Mouse (Mus musculus) kidney, adult 11 months (tissue): ENCODE measurements around the gene Chchd6.
A peak's percentile ranks its signal among the peaks of the same experiment; 100 is the strongest.

ENCODE experiments used
- DNase-seq: peaks from one replicate; pipeline ENCODE4 v3.0.0; 2022

Chchd6 gene

DNA sequence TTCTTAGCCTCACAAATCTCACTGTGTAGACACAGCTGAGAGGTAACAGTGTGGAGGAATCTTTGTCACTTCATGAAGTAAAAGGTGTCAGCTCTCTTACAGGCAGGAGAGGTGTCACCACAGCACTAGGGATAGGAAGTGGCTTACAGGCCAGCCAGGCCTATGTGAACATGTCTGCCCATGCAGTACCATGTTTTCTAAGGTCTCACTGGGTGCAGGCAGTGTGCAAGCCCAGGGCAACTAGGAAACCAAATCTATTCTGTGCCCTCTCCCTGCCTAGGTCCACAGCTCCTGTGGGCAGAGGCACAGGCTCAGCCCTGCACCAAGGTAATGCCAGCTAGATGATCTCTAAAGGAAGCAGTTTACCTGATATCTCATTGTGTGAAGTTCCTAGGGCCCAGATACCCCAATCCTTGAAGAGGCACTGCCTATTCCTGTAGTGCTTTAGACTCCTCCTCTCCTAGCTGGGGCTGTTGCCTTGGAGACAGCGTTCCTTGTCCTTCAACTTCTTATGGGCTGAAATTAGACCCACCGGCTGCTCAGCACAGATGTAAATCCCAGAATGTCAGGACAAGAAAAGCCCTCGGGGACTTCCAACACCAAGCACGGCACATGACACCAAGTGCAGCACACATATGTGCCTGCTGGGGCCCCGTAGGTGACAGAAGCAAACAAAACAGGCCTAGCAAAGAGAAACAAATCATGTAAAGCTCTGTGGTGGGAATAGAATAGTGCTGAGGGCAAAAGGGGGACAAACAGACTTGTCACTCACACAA lies 10.6 kb downstream of the Chchd6 start:
- no peak for DNase-seq

DNA sequence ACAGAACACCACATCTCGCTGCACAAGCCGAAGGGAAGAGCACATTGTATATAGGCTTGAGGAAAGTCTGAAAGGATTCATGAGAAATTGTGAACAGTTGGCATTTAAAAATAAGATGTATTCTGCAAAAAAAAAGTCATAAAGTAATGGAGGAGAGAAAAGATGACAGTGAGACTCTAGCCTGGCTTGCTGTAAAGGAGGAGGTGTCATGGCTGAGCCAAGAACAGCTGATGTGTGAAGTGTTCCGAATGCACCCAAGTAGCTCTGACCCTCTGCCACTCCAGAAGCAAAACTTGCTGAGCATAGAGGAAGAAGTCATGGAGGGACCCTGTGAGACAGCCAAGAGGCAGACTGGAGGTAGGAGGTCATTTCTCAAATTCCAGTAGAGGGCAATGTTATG lies 12.3 kb downstream of the Chchd6 start:
- DNase-seq: no peak

DNA sequence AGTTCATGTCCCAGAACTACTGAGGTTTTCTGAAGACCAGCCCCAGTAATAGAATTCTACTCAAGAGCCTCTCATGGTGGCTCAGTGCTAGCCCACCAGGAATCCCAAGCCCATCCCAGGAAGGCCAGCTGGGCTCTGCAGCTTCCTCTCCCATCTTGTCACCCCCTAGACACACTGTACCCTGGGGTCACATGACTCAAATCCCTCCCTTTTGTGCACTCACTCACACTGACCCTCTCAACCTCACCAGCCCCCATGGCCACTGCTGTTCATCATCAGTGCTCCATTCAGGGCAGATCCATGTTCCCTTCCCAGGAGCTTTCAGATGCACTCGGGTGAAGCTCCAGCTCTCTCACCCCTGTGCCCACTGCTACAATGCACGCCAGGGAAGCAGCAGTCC lies 20.8 kb downstream of the Chchd6 start:
- DNase-seq: no peak

DNA sequence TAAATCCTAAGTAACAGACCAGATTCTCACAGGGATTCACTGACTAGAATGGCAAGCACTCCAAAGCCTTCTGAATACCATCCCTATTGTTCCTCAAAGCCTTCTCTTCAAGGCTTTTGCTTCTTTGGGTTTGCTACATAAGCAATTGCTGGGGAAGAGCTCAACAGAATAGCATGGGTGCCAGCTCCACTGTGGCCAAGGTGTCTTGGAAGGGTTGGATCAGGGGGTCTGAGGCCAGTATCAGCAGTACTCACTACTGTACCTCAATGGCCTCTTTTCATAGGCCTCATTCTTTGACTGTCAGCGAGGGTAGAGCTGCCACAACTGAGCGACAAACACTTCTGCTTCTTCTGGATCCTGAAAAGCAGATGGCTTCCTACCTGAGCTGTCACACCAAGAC lies 21.7 kb downstream of the Chchd6 start:
- DNase-seq: no peak

DNA sequence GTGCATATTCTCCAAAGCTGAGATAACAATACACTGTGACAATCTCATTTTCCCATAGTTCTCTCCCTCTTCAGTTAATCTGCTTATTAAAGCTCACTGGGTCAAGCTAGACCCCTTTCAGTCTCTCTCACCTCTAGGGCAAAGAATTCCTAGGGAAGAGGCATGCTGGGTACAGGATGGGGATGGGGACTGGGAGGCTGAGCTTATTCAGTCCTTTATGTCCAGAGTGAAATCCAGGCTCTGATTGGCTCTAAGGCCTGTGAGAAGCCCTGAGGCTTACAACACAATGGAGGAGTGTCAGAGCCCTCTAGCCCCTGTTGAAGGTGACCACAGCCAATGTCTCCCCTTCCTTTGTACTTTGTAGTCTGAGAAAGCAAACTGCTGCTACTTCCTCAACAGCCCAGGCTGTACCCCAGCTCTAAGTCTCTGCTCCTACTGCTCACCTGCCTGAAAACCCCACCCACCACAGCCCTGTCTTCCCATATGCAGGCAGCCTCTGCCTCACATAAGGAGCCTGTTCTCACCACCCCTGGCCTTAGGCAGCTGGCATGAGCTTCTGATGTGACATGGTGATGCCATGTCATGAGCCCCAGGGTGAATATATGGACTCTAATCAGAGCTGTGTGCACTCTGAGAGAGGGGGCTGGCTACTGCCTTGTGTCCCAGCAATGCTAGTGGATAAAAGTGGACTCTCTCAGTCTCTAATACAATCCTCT lies 22.4 kb downstream of the Chchd6 start:
- DNase-seq: no peak

DNA sequence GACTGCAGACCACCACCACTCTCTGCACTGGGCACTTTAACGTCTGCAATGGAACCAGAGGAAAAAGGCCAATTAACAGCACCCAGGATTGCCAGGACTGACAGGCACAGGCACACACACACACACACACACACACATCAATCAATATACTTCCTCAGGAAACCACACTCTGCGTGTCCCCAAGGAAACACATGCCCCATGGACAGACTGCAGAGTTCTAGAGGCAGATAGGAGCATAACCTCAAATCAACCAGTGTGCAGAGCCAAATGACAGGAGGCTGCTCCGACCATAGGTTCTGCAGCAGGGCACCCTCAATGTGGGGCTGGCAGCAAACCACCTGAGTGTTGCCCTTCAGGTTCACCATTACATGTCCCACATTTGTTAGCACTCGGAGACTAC lies 26.1 kb downstream of the Chchd6 start:
- no peak for DNase-seq

DNA sequence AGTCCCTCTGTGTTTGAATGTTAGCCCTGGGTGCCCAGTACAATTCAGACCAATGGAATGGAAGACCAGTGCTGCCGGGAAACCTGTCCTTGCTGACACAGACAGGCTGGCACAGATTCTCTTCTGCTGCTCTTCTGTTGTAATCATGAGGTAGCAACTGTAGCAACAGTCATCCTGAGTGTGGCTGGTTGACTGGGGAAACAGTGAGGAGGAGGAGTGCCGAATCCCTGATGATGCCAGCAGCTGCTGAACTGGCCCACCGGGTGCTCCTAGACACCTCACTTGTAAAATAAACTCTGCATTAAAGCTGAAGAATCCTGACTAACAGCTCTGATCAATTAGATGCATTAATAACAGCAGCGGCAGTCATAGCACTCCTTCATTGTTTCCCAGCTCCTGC lies 28.7 kb downstream of the Chchd6 start:
- no peak for DNase-seq

DNA sequence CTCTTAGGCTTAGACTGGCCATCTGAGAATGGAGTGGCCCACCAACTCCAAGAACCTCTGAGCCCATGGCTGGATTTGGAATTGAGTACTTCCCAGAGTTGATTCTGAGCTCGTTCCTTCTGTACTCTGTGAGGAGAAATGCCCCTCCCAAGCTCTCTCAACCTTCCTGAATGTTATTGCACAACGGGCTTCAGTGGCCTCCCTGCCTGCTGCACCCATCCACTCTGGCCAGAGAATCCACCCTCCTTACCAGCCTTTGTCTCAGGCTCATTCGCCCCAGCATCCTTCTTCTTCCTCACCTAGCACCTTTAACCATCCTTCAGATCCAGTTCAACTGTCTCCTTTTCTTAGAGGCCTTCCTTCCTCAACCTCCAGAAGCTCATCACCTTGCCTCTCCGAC lies 32.1 kb downstream of the Chchd6 start:
- no peak for DNase-seq

DNA sequence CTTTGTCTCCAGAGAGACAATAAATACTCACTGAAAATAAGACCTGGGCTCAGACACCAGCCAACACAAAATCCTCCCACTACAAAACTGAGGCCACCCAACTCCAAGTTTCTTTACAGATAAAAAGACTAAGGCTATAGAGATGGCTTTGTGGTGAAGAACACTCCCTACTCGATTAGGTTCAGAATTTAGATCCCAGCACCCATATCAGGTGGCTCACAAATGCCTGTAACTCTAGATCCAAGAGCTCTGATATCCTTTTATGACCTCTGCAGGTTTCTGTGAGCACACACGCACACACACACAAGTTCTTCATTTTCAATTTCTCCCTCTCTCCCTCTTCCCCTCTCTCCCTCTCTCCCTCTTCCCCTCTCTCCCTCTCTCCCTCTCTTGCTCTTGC lies 34.6 kb downstream of the Chchd6 start:
- no peak for DNase-seq

DNA sequence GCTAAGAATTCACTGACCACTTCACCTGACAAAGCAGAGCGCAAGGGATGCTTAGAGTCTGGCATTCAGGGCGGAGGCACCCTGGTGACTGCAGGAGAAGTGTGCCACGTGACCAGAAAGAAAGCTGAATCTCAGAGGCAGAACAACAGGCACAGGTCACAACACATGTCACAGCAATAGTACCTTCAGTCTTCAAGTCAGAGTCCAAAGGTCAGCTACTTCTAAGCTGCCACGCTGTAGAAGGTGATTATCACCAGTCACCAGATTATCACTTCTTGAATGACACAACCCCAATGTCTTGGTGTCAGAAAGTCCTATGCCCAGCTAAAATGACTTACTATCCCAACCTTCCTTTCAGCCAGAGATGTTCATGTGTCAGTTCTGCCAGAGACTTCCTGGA lies 37.8 kb downstream of the Chchd6 start:
- DNase-seq: no peak

DNA sequence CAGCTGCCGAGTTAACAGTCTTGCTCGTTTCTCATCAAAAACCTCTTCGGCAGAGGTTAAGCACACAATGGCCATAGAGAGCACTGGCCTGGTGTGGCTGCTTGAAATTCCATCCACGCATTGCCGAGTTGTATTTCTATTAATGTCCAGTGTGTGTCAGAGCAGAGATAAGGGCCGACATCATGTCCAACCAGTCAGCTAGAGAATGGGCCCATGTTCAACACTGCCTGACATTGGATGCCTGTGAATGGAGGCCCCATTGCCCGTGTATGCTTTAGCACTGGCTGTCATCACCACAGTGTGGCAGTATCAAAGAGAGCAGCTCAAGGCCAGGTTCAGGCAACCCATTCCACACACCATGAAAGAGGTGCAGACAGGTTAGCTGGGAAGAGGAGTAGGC lies 38.9 kb downstream of the Chchd6 start:
- no peak for DNase-seq

DNA sequence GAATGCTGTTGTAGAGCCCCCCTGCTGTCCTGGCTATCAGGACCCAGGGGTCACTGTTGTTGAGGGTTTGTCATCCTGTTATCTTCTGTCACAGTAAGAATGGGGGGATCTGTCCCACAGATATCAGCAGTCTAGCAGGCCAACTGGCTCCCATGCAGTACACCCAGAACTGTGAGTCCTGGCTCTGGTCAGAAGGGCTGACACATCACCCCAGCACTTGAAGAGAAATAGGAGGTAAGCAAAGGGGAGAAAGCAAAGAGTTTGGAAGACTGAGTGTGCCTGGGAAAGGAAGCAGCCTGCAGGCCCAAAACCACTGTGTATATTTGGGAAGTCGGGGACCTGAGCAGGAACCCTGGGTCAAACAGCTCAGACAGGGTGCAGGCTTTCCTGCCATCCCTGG lies 39.5 kb downstream of the Chchd6 start:
- DNase-seq: no peak

DNA sequence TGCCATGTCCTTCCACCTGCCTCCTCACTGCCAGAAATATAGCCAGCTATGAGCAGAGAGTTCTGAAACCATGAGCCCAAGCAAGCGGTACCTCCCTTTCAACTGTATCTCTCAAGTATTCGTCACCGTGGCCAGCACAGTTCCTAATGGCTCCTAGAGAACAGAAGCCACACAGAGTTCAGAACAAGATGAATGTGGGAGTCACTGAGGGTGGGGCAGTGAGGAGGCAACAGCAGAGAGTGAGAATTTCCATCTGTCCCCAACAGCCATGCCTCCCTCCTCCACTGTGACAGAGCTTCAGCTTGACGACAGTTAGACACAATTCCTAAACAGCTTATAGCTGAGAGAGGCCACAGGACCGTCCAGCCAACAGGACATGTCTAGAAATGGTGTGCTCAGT lies 41.4 kb downstream of the Chchd6 start:
- no peak for DNase-seq

DNA sequence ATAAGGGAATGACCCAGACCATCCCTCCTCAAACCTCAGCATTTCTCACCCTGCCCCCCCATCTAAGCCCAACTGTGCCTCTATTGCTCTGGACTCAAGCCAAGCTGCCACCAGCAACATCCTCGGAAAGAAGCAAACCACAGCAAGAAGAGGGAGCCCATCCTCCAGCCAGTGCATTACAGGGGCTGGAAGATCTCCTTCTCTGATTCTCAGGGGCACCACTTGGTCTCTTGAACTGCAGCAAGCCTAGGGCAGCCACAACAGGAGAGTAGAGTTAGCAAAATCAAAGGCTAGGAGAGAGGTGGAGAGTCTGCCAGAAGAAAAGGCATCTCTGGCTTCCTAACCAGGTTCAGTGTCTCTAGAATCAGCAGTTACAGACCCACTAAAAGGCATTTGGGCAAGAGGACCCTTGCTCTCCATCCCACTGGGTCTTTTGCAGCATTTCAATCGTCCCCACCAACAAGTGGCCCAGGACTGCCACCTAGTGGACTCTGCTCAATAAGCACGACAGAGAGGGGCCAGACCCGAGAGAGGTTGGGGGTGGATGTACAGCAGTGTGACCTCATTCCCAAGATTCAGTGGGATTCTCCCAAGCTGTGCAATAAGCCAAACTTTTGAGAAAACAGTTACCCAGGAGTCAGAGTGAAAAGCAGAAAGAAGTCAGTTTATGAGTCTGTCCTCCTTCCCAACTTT lies 42.3 kb downstream of the Chchd6 start:
- peak; percentile 33 for DNase-seq

DNA sequence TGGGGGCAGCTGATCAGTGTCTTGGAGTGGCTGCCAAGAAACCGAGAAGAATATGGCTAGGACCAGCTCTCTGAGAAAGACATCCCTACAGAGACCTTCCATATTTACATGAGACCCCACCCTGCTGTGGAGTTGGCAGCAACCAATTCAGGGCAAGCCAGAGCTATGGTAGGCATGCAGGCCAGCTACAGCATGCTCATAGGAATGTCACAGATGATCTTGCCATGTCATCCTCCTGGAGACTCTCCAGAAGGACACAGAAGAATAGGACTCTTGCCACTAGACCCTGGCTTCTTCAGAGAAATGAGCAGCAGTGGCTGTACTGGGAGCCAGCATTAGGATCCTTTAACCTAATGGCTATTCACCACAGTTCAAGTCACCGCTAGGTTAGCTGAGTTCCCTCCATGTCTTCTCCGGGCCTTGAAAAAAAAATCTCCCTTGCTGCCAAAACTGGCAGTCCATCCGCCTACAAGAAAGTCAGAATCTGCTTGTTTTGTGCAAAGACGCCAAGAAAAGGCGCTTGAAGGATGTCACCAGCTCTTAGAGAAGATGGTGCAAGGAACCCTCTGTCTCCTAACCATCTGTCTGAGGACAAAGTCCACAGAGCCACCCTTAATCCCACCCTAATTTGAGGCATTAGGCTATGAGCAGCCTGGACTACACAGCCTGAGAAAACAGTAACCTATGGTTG lies 43.0 kb downstream of the Chchd6 start:
- no peak for DNase-seq

DNA sequence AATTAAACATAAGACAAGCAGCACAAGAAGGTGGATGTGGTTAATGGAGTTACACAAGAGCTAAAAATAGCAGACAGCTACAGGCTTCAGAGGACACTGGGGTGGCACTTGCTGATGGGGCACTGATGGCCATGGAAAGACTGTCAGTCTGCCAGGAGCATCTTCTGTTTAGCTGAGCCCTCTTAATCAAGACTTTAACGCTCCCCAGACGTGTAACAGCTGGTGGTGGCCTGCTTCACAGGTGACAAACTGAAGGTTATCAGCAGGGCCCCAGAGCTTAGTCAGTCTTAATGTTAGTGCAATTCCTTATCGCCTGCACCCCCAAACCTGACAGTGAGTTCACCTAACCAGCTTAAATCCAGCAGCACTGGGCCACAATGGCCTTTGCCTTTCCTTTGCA lies 46.3 kb downstream of the Chchd6 start:
- no peak for DNase-seq

DNA sequence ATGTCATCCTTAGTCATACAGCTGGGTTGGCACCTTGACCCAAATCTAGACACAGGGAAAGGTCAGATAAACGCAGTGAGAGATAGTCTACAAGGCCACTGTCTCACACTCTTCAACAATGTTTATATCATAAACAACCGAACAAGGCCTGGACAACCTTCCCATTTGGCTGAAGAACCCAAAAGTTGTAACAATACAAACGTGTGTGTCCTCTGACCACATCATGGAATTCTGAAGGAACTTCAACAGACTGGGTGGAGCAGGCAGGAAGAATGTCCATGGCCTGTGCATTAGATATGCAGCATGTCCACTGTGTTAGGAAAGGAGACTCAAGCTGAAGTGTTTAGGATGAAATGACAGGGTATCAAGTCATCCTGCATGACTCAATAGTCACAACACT lies 47.5 kb downstream of the Chchd6 start:
- DNase-seq: no peak

DNA sequence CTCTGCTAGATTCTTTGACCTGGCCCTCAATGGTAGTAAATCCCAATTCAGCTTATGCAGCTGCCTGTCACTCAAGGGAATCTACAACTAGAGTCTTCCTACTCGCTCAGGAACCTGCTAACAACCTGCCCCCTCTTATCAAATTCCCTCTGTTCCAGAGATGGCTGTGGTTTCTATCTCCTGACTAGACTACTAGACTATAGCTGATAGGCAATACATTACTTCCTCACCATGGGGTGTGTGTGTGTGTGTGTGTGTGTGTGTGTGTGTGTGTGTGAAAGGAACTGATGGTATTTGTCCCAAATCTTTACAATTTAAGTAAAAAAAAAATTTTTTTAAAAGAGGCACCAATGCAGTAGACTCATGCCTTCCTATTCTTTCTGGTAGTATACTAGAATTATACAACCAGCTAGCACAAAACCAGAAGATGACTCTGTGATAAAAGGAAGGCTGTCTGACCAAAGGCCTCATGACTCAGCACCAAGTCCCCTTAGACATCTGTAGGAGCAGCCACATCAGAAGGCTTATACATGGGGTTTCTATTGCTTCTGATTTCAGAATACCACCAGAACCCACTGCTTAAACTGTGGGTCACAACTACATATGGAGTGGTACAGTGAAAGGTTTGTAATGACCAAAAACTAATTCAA lies 57.2 kb downstream of the Chchd6 start:
- DNase-seq: no peak

DNA sequence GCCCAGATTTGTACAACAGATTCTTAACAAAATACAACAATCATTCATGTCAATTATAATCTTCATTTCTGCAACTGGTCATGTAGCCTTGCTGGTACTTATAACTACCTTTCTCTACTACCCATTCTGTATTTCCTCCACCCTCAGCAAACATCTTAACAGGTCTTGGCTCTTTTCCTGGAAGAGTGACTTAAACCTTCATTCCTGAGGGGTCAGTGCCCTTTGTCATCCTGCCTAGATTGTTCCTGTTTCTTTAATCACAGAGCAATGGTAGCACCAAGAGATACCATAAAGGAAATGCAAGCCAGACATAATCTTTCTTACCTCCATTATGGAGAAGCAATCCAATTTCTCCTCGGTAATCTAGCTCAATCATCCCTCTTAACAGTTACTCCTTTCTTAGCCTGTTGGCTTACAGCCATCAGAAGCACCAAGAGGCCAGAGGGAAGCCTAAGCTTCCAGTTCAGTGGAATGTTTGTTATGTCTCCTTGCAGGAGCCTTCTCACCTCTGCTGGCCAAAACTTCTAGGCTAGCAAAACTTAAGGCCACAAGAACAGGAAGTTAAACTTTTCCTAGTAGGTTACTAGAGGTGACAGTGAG lies 59.7 kb downstream of the Chchd6 start:
- no peak for DNase-seq

DNA sequence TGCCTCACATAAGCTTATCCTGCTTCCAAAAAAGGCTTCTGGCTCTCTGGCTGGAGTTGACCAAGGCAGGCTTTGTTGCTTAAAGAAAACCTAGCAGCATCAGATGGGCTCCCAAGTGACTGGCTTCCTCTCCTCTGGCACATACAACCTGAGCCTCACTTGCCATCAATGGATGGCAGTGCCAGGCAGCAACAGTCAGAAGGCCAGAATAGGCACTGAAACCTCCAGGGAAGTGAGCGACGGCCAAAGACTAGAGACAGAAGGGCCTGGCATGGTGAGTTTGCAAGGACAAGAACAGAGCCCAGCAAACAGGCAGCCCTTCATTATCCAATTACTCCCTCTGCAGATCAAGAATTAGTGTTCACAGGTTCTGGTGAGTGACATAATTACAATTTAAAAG lies 70.7 kb downstream of the Chchd6 start:
- DNase-seq: no peak

DNA sequence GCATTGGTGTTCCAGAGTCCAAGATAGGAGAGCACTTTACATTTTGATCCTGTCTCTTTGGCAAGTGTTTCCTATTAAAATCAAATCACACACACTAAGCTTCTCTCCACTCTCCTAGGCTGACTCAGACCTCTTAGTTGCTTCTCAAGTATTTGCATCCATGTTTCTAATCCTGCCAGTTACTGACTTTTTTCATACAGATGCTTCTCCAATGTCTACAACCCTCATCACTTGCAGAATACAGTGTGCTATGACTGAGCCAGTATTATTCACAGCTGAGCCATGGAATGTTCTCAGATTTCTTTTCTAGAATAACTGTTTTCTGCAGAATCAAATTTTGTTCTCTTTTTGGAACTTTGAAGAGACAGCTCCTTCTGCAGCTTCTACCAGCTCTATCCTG lies 85.3 kb downstream of the Chchd6 start:
- no peak for DNase-seq

DNA sequence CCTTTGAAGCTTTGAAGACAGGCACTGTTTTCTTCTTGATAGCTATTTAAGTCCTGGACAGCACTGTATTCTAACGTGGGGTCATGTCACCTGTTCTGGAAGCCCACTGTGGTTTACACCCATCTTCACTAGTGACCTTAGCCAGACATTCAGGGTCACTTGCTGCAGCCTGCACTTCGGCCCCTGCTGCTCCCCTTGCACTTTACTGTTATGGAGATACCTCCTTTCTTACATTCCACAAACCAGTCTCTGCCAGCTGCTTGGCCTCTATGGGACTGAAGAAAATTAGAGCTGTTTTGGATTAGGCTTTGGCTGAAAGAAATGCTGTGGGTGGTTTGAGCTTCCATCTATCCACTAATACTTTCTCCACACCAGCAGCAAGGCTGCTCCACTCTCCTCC lies 86.7 kb downstream of the Chchd6 start:
- DNase-seq: no peak

DNA sequence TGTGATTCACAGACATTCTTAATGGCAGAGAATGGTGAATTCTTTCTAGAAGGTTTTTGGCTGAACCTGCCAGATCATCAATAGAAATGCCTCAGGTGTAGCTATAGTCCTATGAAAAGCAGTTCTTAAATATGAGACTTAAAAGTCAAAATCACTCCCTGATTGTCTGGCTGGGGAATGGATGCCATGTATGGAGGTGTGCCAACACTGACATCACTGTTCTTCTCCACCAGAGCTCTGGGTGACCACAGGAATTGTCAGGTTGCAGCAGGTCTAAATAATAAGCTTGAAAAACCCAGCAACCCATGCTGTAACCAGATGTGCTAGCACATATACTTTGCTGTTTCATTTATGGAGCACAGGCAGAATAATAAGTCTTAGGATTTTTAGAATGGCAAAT lies 87.2 kb downstream of the Chchd6 start:
- DNase-seq: no peak
